Mouse (Mus musculus) thymus, adult 2 months (tissue): ENCODE results near the gene St3gal6.

ENCODE experiments used
- CTCF ChIP-seq: fragments of 200-500 bp; IDR thresholded peaks from 2 replicates; pipeline ENCODE4 v1.5.1; 2012; ENCODE audit warnings: mild to moderate bottlenecking, control low read depth, low read length, moderate library complexity, borderline replicate concordance; ENCODE audit not compliant: control insufficient read depth, poor library complexity, insufficient read depth; ENCODE audit errors: extremely low read depth
- POLR2A ChIP-seq: fragments of 200-500 bp; IDR thresholded peaks from 2 replicates; pipeline ENCODE4 v1.6.1; 2012; ENCODE audit warnings: mild to moderate bottlenecking, low read length, control low read depth, moderate library complexity; ENCODE audit not compliant: control insufficient read depth, poor library complexity, insufficient read depth; ENCODE audit errors: extremely low read depth

DNA sequence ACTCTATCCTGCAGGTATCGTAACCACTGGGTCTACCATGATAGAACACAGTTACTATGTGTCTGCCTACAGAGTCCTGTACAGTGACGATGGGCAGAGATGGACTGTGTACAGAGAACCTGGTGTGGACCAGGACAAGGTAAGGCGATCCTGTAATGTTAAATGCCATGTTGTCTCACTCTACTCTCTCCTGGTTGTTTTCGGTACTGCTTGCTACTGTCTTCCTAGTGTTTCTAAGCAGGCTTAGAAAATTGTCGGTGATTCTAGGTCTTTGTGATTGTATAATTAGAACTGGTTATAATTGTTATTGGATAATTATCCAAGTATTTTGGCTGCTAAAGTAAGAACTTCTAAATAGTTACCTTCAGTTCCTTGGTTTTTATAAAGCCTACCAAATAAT is 72.4 kb downstream of the St3gal6 start:
- TF ChIP-seq CTCF, result no peak
- no peak for TF ChIP-seq POLR2A
